Mouse (Mus musculus) C2C12 (cell line): ENCODE results near the gene Foxc2.

ENCODE experiments used
- CTCF ChIP-seq: IDR thresholded peaks from one replicate; pipeline ENCODE4 v1.5.1; 2011; ENCODE audit not compliant: control insufficient read depth, insufficient read depth, insufficient read length
- MAX ChIP-seq: IDR thresholded peaks from one replicate; pipeline ENCODE4 v1.6.1; 2011; ENCODE audit warnings: mild to moderate bottlenecking, control low read depth
- MYOD1 ChIP-seq: IDR thresholded peaks from one replicate; pipeline ENCODE4 v1.6.1; 2011; ENCODE audit warnings: low read depth; ENCODE audit not compliant: control insufficient read depth, insufficient read length
- MYOG ChIP-seq: IDR thresholded peaks from one replicate; pipeline ENCODE4 v1.6.1; 2011; ENCODE audit not compliant: control insufficient read depth, insufficient read length; ENCODE audit errors: extremely low read depth

GRCm38 (mm10) chr8:121088281-121088680, 27.7 kb upstream of the Foxc2 start:
- TF ChIP-seq CTCF, result no peak
- no peak for TF ChIP-seq MAX
- TF ChIP-seq MYOD1, result no peak
- no peak for TF ChIP-seq MYOG
